Mouse (Mus musculus): ENCODE measurements around the gene Kcnc3. TPM values are rescaled to one million over a fixed set of nuclear protein-coding genes. Genes with fewer than 3 reads are reported as not detected.

Gene Kcnc3
- 3.7 and 4.4 TPM in 2 replicates for polyA plus RNA-seq (2015; fragmentation: Nextera tagmentation; extraction: Ambion mirVana)

- peaks cover 78% of the 10 kb centered on the region for H3K4me1 ChIP-seq (replicated peaks)
- H3K27me3 ChIP-seq: peaks cover 41% of the 10 kb centered on the region
- peak within 1 kb of the TSS; percentile 65 for H3K4me3 ChIP-seq (replicated peaks)
- WGBS: under 1% methylated on average over 80 of the region's 80 CpGs
- H3K9me3 ChIP-seq: no peaks in the 10 kb centered on the region
- peak within 1 kb of the TSS; percentile 78 for H3K9ac ChIP-seq (replicated peaks)
- H3K4me2 ChIP-seq (replicated peaks): peak within 1 kb of the TSS; percentile 95
- H3K36me3 ChIP-seq: peaks cover 4% of the 10 kb centered on the region; the same call in 1 of the 2 replicates
- ATAC-seq: peak; percentile 89
- peak within 1 kb of the TSS; percentile 78 for H3K27ac ChIP-seq
These were observed at the start of gene Kcnc3 for GRCm38 (mm10) chr7:44590402-44591347. Gene Kcnc3, plus strand, starts transcription at chr7:44590664.

- peaks cover 6% of the 10 kb centered on the region for H3K4me1 ChIP-seq (replicated peaks)
- WGBS: 94% methylated on average over 11 of the region's 11 CpGs
- no peak overlapping the region for H3K4me3 ChIP-seq (replicated peaks)
- H3K27me3 ChIP-seq: no peaks in the 10 kb centered on the region
- no peaks in the 10 kb centered on the region; the same call in 1 of the 2 replicates for H3K9me3 ChIP-seq
- H3K27ac ChIP-seq: no peak overlapping the region
- no peak overlapping the region for H3K9ac ChIP-seq (replicated peaks)
- peaks cover 55% of the 10 kb centered on the region for H3K36me3 ChIP-seq
- no peak for ATAC-seq
- H3K4me2 ChIP-seq (replicated peaks): no peak overlapping the region
These were observed 47.9 kb upstream of the Kcnc3 start for GRCm38 (mm10) chr7:44542555-44542954.

- no peak overlapping the region for H3K4me3 ChIP-seq (replicated peaks)
- ATAC-seq: no peak
- no peaks in the 10 kb centered on the region; the same call in 1 of the 2 replicates for H3K9me3 ChIP-seq
- H3K36me3 ChIP-seq: peaks cover 50% of the 10 kb centered on the region
- H3K4me1 ChIP-seq (replicated peaks): peaks cover 12% of the 10 kb centered on the region
- 81% methylated on average over 12 of the region's 12 CpGs for WGBS
- no peak overlapping the region for H3K4me2 ChIP-seq (replicated peaks)
- no peaks in the 10 kb centered on the region for H3K27me3 ChIP-seq
- H3K9ac ChIP-seq (replicated peaks): 0 out of 2 replicates have a peak overlapping the region, but pooled peaks have one; percentile 5
- H3K27ac ChIP-seq: no peak overlapping the region
These were observed 47.4 kb upstream of the Kcnc3 start for GRCm38 (mm10) chr7:44543071-44543470.

GRCm38 (mm10) chr7:44546274-44546673 is 44.2 kb upstream of the Kcnc3 start:
- WGBS: 97% methylated on average over 3 of the region's 3 CpGs
- Histone ChIP-seq H3K9me3 (no peaks in the 10 kb centered on the region; the same call in 1 of the 2 replicates), H3K36me3 (peaks cover 38% of the 10 kb centered on the region), H3K4me2 (replicated peaks) (no peak overlapping the region), H3K9ac (replicated peaks) (no peak overlapping the region), H3K4me1 (replicated peaks) (peaks cover 15% of the 10 kb centered on the region), H3K27ac (no peak overlapping the region), H3K4me3 (replicated peaks) (no peak overlapping the region), H3K27me3 (no peaks in the 10 kb centered on the region)
- ATAC-seq: no peak

GRCm38 (mm10) chr7:44547041-44547440 is 43.4 kb upstream of the Kcnc3 start:
- peak overlapping the region; percentile 90; the same call in 1 of the 2 replicates for H3K4me2 ChIP-seq (replicated peaks)
- no peak overlapping the region for H3K27ac ChIP-seq
- peak overlapping the region; percentile 62; the same call in 1 of the 2 replicates for H3K4me3 ChIP-seq (replicated peaks)
- peaks cover 38% of the 10 kb centered on the region for H3K36me3 ChIP-seq
- peaks cover 15% of the 10 kb centered on the region for H3K4me1 ChIP-seq (replicated peaks)
- H3K27me3 ChIP-seq: no peaks in the 10 kb centered on the region
- WGBS: 94% methylated on average over 13 of the region's 13 CpGs
- H3K9ac ChIP-seq (replicated peaks): peak overlapping the region; percentile 71; the same call in 1 of the 2 replicates
- no peaks in the 10 kb centered on the region; the same call in 1 of the 2 replicates for H3K9me3 ChIP-seq
- ATAC-seq: no peak

GRCm38 (mm10) chr7:44547725-44548124 is 42.7 kb upstream of the Kcnc3 start:
- H3K27me3 ChIP-seq: no peaks in the 10 kb centered on the region
- peak overlapping the region; percentile 71 for H3K9ac ChIP-seq (replicated peaks)
- peak overlapping the region; percentile 62 for H3K4me3 ChIP-seq (replicated peaks)
- peaks cover 20% of the 10 kb centered on the region for H3K4me1 ChIP-seq (replicated peaks)
- ATAC-seq: no peak
- H3K9me3 ChIP-seq: no peaks in the 10 kb centered on the region; the same call in 1 of the 2 replicates
- peak overlapping the region; percentile 90 for H3K4me2 ChIP-seq (replicated peaks)
- peaks cover 34% of the 10 kb centered on the region for H3K36me3 ChIP-seq
- no peak overlapping the region for H3K27ac ChIP-seq
- 30% methylated on average over 5 of the region's 5 CpGs for WGBS

GRCm38 (mm10) chr7:44548497-44549087 is 41.9 kb upstream of the Kcnc3 start, which contains the start of gene Pold1:
Gene Pold1, minus strand, starts transcription at chr7:44548849.
- under 1% methylated on average over 43 of the region's 43 CpGs for WGBS
- Histone ChIP-seq H3K27me3 (no peaks in the 10 kb centered on the region), H3K4me2 (replicated peaks) (peak within 1 kb of the TSS; percentile 90), H3K27ac (peak within 1 kb of the TSS; percentile 65), H3K36me3 (peaks cover 34% of the 10 kb centered on the region), H3K9me3 (no peaks in the 10 kb centered on the region; the same call in 1 of the 2 replicates), H3K4me3 (replicated peaks) (peak within 1 kb of the TSS; percentile 62), H3K4me1 (replicated peaks) (peaks cover 26% of the 10 kb centered on the region), H3K9ac (replicated peaks) (peak within 1 kb of the TSS; percentile 71)
- peak; percentile 90 for ATAC-seq

- no peak overlapping the region for H3K9ac ChIP-seq (replicated peaks)
- H3K27ac ChIP-seq: no peak overlapping the region
- H3K27me3 ChIP-seq: no peaks in the 10 kb centered on the region
- H3K4me1 ChIP-seq (replicated peaks): peaks cover 29% of the 10 kb centered on the region
- 97% methylated on average over 23 of the region's 23 CpGs for WGBS
- H3K36me3 ChIP-seq: peaks cover 34% of the 10 kb centered on the region
- H3K4me3 ChIP-seq (replicated peaks): no peak overlapping the region
- no peaks in the 10 kb centered on the region; the same call in 1 of the 2 replicates for H3K9me3 ChIP-seq
- H3K4me2 ChIP-seq (replicated peaks): no peak overlapping the region
- no peak for ATAC-seq
These were observed 40.6 kb upstream of the Kcnc3 start for GRCm38 (mm10) chr7:44549621-44550408.

- no peak overlapping the region for H3K4me3 ChIP-seq (replicated peaks)
These were observed 40.1 kb upstream of the Kcnc3 start for GRCm38 (mm10) chr7:44550409-44550678.

GRCm38 (mm10) chr7:44551301-44551700 is 39.2 kb upstream of the Kcnc3 start:
- Histone ChIP-seq H3K4me3 (replicated peaks) (no peak overlapping the region), H3K27ac (no peak overlapping the region), H3K4me1 (replicated peaks) (peaks cover 29% of the 10 kb centered on the region), H3K9ac (replicated peaks) (no peak overlapping the region), H3K27me3 (0 out of 2 replicates have a peak, but pooled peaks cover 6% of the 10 kb centered on the region), H3K36me3 (peaks cover 31% of the 10 kb centered on the region), H3K4me2 (replicated peaks) (no peak overlapping the region), H3K9me3 (no peaks in the 10 kb centered on the region; the same call in 1 of the 2 replicates)
- no peak for ATAC-seq
- 94% methylated on average over 21 of the region's 21 CpGs for WGBS

More at GRCm38 (mm10) chr7:44550409-44550678, 40.1 kb upstream of the Kcnc3 start:
- H3K9me3 ChIP-seq: no peaks in the 10 kb centered on the region; the same call in 1 of the 2 replicates
- 95% methylated on average over 12 of the region's 12 CpGs for WGBS
- H3K4me2 ChIP-seq (replicated peaks): no peak overlapping the region
- no peak overlapping the region for H3K27ac ChIP-seq
- H3K27me3 ChIP-seq: no peaks in the 10 kb centered on the region
- ATAC-seq: no peak
- peaks cover 29% of the 10 kb centered on the region for H3K4me1 ChIP-seq (replicated peaks)
- no peak overlapping the region for H3K9ac ChIP-seq (replicated peaks)
- peaks cover 34% of the 10 kb centered on the region for H3K36me3 ChIP-seq

GRCm38 (mm10) chr7:44551731-44552130 is 38.7 kb upstream of the Kcnc3 start:
- Histone ChIP-seq H3K4me1 (replicated peaks) (peaks cover 29% of the 10 kb centered on the region), H3K4me3 (replicated peaks) (no peak overlapping the region), H3K36me3 (peaks cover 31% of the 10 kb centered on the region), H3K9me3 (no peaks in the 10 kb centered on the region), H3K9ac (replicated peaks) (no peak overlapping the region; the same call in 1 of the 2 replicates), H3K4me2 (replicated peaks) (no peak overlapping the region), H3K27ac (no peak overlapping the region), H3K27me3 (0 out of 2 replicates have a peak, but pooled peaks cover 6% of the 10 kb centered on the region)
- 76% methylated on average over 22 of the region's 22 CpGs for WGBS
- no peak for ATAC-seq
